Mouse (Mus musculus): ENCODE results near the gene Arl1.
"Not testable (repeated sequence)": the region's sequence is repeated elsewhere in the genome, so short reads cannot be mapped to it uniquely, and the experiment has no call there.

Arl1 gene

GRCm38 (mm10) chr10:88765431-88766142 lies 34.9 kb downstream of the Arl1 start:
- DNase-seq (ENCODE audit: low spot score): no peak

DNA sequence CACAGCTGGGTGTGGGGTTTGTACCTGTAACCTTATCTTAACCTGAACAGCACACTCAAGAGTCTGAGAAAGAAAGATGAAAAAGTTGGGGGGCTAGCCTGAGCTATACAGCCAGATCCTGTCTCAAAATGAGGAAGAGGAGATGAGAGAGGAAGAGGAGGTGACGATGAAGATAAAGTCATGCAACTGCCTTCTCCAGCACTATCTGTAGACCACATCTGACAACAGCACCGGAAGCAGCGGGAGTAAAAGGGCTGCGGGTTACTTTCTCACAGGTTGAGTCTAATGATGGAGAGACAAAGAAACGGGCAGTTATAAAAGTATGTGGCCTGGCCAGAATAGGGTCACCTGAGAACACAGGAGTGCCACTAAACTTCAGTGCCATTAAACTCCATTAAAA lies 38.3 kb downstream of the Arl1 start:
- no peak for DNase-seq (ENCODE audit: low spot score)

DNA sequence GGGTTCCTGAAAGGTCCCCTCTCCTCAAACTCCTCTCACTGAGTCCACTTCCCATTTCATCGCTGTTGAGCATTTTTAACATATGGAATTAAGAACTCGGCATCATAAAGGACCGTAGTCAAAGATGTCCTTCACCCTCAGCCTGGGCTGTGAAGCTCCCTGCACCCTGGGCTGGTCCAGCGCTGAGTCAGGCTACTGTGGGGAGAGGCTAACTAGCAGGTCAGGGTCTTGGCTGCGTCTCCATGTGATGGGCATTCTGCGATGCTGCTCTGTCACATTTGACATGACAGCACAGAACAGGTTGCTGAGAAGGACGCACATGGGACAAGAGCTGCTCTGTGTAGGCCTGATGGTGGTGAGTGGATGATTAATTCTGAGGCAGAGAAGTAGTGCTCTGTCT lies 39.0 kb downstream of the Arl1 start:
- no peak for DNase-seq (ENCODE audit: low spot score)

GRCm38 (mm10) chr10:88772965-88773364 lies 42.3 kb downstream of the Arl1 start:
- DNase-seq (ENCODE audit: low spot score): not testable (repeated sequence)

- DNase-seq (ENCODE audit: low spot score): no peak
Observed at GRCm38 (mm10) chr10:88776206-88776605, 45.5 kb downstream of the Arl1 start.

DNA sequence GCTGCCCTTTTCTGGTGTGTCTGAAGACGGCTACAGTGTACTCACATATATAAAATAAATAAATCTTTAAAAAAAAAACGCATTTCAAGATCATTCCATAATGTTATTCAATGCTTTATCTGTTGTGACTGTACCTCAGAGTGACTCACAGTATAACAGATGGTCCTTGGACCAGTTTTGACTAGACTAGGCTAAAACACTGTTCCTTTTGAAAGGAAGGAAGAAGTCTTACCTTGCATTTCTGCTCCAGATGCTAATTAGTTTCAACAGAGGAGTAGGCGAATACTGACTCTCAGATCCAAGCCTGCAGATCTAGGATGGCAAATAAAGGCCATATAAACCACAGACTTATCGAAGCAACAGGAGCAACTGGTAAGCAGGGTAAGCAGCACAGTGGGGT lies 50.1 kb downstream of the Arl1 start:
- DNase-seq (ENCODE audit: low spot score): no peak

GRCm38 (mm10) chr10:88783135-88783534 lies 52.5 kb downstream of the Arl1 start:
- DNase-seq (ENCODE audit: low spot score): not testable (repeated sequence)

DNA sequence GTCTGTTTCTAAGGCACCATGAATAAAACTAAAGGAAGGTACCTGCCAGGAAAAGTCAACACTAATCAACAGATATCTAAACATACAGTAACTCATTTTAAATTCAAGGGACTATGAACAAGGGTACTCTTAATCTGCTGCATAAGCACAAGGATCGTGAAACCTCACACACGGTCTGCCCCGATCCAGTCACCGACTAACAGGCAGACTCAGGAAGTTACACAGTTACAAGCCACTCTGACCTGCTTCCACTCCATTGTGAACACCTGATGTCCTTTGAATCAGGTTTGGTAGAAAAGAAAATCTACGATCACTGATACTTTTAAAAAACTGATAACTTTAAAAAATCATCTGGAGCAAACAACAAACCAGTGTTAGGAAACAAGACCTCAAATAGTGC lies 53.3 kb downstream of the Arl1 start:
- DNase-seq (ENCODE audit: low spot score): no peak

DNA sequence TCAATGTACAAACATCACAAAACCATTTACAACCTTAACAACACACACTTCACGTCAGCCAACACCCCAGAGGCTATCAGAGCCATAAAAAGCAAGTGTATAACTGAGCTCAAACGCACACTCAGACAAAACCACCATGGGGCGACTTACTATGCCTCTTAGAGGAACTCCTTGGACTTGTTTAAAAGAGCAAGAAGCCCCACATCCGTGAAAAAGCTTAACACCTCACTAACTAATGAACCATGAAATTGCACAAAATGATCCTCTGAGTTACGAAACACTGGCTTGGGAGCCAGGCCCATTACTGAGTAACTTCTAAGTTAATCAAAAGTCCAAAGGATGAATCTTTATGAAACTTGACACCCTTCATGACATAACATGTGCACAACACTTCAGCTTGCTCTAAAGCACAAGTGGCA lies 53.9 kb downstream of the Arl1 start:
- DNase-seq (ENCODE audit: low spot score): no peak

DNA sequence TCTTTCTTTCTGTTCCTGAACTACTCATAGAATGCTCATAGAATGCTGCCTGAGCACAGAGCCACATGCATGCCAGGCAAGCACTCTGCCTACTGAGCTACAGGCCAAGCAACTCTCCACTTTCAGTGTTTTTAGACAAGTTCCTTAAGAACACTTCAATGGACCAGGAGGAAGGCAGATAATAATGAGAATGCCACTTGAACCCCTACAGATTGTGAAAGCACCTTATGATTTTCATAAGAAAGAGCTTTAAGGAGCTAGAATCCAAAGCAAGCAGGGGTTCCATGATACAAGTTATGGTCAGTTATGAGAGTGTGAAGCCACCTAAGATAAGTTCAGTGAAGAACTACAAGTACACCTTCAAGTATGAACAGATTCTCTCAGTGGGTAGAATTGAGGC lies 63.0 kb downstream of the Arl1 start:
- no peak for DNase-seq (ENCODE audit: low spot score)

Data from ovary, adult 18-20 months (tissue).